ENCODE assay signal across 8 mouse cellular contexts in genomic region chr13:103333601-103334391, GRCm38 (mm10). TPM values are rescaled to one million over a fixed set of nuclear protein-coding genes. Genes with fewer than 3 reads are reported as not detected.
DNase-seq lines count a peak whose midpoint lies in the region; ATAC-seq and TF ChIP-seq lines count a peak whose summit lies in the region.

No protein-coding gene starts in this region.

- H3K9me3 ChIP-seq in liver, embryonic 16.5 days (replicated peaks; ENCODE audit: control insufficient read depth, low read length) = no peaks in the 10 kb centered on the region

- H3K36me3 ChIP-seq in heart, adult 2 months (ENCODE audit: control insufficient read depth, insufficient read depth, low read length) = no peaks in the 10 kb centered on the region
- no peaks in the 10 kb centered on the region for H3K36me3 ChIP-seq in liver, embryonic 16.5 days (ENCODE audit: control insufficient read depth, insufficient read depth)

- no peaks in the 10 kb centered on the region for H3K79me2 ChIP-seq in heart, adult 2 months (replicated peaks; ENCODE audit: control insufficient read depth, insufficient read depth, low read length)

- H3K27ac ChIP-seq in heart, adult 2 months = peak overlapping the region; percentile 81
- no peak overlapping the region for H3K27ac ChIP-seq in liver, embryonic 16.5 days (ENCODE audit: low read length)

- peak; percentile 50 to 72 for DNase-seq in left cerebral cortex, adult 18-20 months (ENCODE audit: low spot score in 2 of 2)
- DNase-seq in left cerebral cortex, adult 11 months (ENCODE audit: low spot score) = no peak
- peak; percentile 71 for DNase-seq in embryo, embryonic 9.5 days (ENCODE audit: extremely low spot score)
- DNase-seq in heart, adult 2 months = peak; percentile 69 to 71
- DNase-seq in kidney, adult 9 months = peak; percentile 49
- peak; percentile 38 for DNase-seq in ovary, postnatal 14 days (ENCODE audit: low spot score)
- DNase-seq in MN1 (ENCODE audit: low spot score) = no peak

- no peak for TF ChIP-seq EP300 in heart, adult 2 months (IDR thresholded peaks at IDR 0.05; ENCODE audit: insufficient read depth, low read depth, low read length)

- H3K9ac ChIP-seq in heart, adult 2 months (ENCODE audit: low read depth, low read length) = peak overlapping the region; percentile 93
- 0 out of 2 replicates have a peak overlapping the region, but pooled peaks have one; percentile 4 for H3K9ac ChIP-seq in liver, embryonic 16.5 days (ENCODE audit: low read depth, low read length)

- peaks cover 2% of the 10 kb centered on the region for H3K4me1 ChIP-seq in heart, adult 2 months (ENCODE audit: control insufficient read depth, insufficient read depth, low read length)
- H3K4me1 ChIP-seq in liver, embryonic 16.5 days (ENCODE audit: control insufficient read depth, low read depth, low read length) = no peaks in the 10 kb centered on the region; the same call in 1 of the 2 replicates

- under 1% methylated on average over 73 of the region's 74 CpGs for WGBS in heart, adult 2 months
- under 1% methylated on average over 70 of the region's 74 CpGs for WGBS in liver, embryonic 16.5 days (ENCODE audit: insufficient replicate concordance)

- peaks cover 8% of the 10 kb centered on the region; the same call in 1 of the 2 replicates for H3K27me3 ChIP-seq in heart, adult 2 months (ENCODE audit: control insufficient read depth, insufficient read depth, low read length)
- H3K27me3 ChIP-seq in liver, embryonic 16.5 days (ENCODE audit: control insufficient read depth, insufficient read depth, low read depth, low read length) = peaks cover 49% of the 10 kb centered on the region

- TF ChIP-seq POLR2A in heart, adult 2 months (IDR thresholded peaks at IDR 0.05; ENCODE audit: insufficient read depth, low read depth, low read length) = no peak

- H3K4me2 ChIP-seq in liver, embryonic 16.5 days (ENCODE audit: low read depth, low read length) = peak overlapping the region; percentile 70

- TF ChIP-seq CTCF in heart, adult 2 months (IDR thresholded peaks at IDR 0.05) = peak; percentile 58

- intact Hi-C loops in heart, adult 2 months (cut with DNase I) = loop anchor here (1.0 to 5.0 kb wide), 3 partner anchors 61 to 159 kb away; no protein-coding TSS in a partner anchor

- ATAC-seq in liver, embryonic 16.5 days (ENCODE audit: low read depth) = peak; percentile 16; the same call in 1 of the 2 replicates

- peak overlapping the region; percentile 85 for H3K4me3 ChIP-seq in heart, adult 2 months
- H3K4me3 ChIP-seq in liver, embryonic 16.5 days (ENCODE audit: low read depth, low read length) = peak overlapping the region; percentile 61

RNA-seq across cellular contexts. Expression of gene Mast4, which starts 0.5 kb away (rescaled TPM):
- total RNA-seq in left cerebral cortex, adult 18-20 months (2021) = 10 to 100 TPM; 49.8 to 50.2 TPM
- 10 to 100 TPM; 23.6 to 33.1 TPM for total RNA-seq in heart, adult 2 months (2021)
- polyA plus RNA-seq in heart, adult 2 months (2012; rRNA removed) = 8.5 and 13.8 TPM in 2 replicates
- 2.5 and 2.6 TPM in 2 replicates for polyA plus RNA-seq in liver, embryonic 16.5 days (2015; fragmentation: Nextera tagmentation; extraction: Ambion mirVana)

Comparison
In these comparisons a context has a peak if more than half of its experiments do, and no peak if none do; other contexts are left out.
1. DNase-seq: peak in left cerebral cortex, adult 18-20 months (2 of 2), embryo, embryonic 9.5 days (single experiment), heart, adult 2 months (2 of 2), kidney, adult 9 months (single experiment) and ovary, postnatal 14 days (single experiment); none in left cerebral cortex, adult 11 months (single experiment) and MN1 (single experiment).